Mouse (Mus musculus): ENCODE measurements around the gene Spock2. TPM values are rescaled to one million over a fixed set of nuclear protein-coding genes. Genes with fewer than 3 reads are reported as not detected.

The Spock2 gene
- 11.0 and 11.6 TPM in 2 replicates for polyA plus RNA-seq (2015; fragmentation: Nextera tagmentation; extraction: Ambion mirVana)

GRCm38 (mm10) chr10:60106146-60106530 lies at the start of gene Spock2:
Gene Spock2 (plus strand): TSS chr10:60106219.
- peak within 1 kb of the TSS; percentile 55 for H3K9ac ChIP-seq
- peaks cover 43% of the 10 kb centered on the region for H3K27me3 ChIP-seq
- H3K4me2 ChIP-seq: peak within 1 kb of the TSS; percentile 99
- H3K27ac ChIP-seq: peak within 1 kb of the TSS; percentile 51; the same call in 1 of the 2 replicates
- peak; percentile 44; the same call in 1 of the 2 replicates for ATAC-seq (ENCODE audit: insufficient number of reproducible peaks, low FRiP score, low TSS enrichment, low read depth)
- no peaks in the 10 kb centered on the region for H3K9me3 ChIP-seq
- H3K4me1 ChIP-seq: peaks cover 38% of the 10 kb centered on the region
- under 1% methylated on average over 22 of the region's 22 CpGs for WGBS
- H3K36me3 ChIP-seq: no peaks in the 10 kb centered on the region
- H3K4me3 ChIP-seq: peak within 1 kb of the TSS; percentile 60

GRCm38 (mm10) chr10:60062173-60062572 lies 43.8 kb upstream of the Spock2 start:
- Histone ChIP-seq H3K9me3 (0 out of 2 replicates have a peak, but pooled peaks cover 4% of the 10 kb centered on the region), H3K9ac (no peak overlapping the region), H3K4me2 (no peak overlapping the region), H3K27ac (no peak overlapping the region), H3K27me3 (no peaks in the 10 kb centered on the region), H3K4me3 (no peak overlapping the region), H3K4me1 (no peaks in the 10 kb centered on the region), H3K36me3 (peaks cover 27% of the 10 kb centered on the region)
- no peak for ATAC-seq (ENCODE audit: insufficient number of reproducible peaks, low FRiP score, low TSS enrichment, low read depth)
- WGBS: 89% methylated on average over 5 of the region's 5 CpGs

- peaks cover 21% of the 10 kb centered on the region for H3K36me3 ChIP-seq
- ATAC-seq (ENCODE audit: insufficient number of reproducible peaks, low FRiP score, low TSS enrichment, low read depth): no peak
- no peak overlapping the region for H3K9ac ChIP-seq
- WGBS: 40% methylated on average over 5 of the region's 5 CpGs
- H3K9me3 ChIP-seq: no peaks in the 10 kb centered on the region
- no peaks in the 10 kb centered on the region for H3K4me1 ChIP-seq
- no peak overlapping the region for H3K4me3 ChIP-seq
- H3K4me2 ChIP-seq: no peak overlapping the region
- H3K27me3 ChIP-seq: no peaks in the 10 kb centered on the region
- H3K27ac ChIP-seq: no peak overlapping the region
Observed at GRCm38 (mm10) chr10:60062931-60063330, 43.1 kb upstream of the Spock2 start.

- no peak overlapping the region for H3K9ac ChIP-seq
- H3K9me3 ChIP-seq: no peaks in the 10 kb centered on the region
- H3K27me3 ChIP-seq: no peaks in the 10 kb centered on the region
- no peak for ATAC-seq (ENCODE audit: insufficient number of reproducible peaks, low FRiP score, low TSS enrichment, low read depth)
- H3K4me2 ChIP-seq: no peak overlapping the region
- 0 out of 2 replicates have a peak, but pooled peaks cover 8% of the 10 kb centered on the region for H3K4me1 ChIP-seq
- WGBS: 70% methylated on average over 3 of the region's 3 CpGs
- no peak overlapping the region for H3K27ac ChIP-seq
- H3K4me3 ChIP-seq: no peak overlapping the region
- H3K36me3 ChIP-seq: peaks cover 21% of the 10 kb centered on the region; the same call in 1 of the 2 replicates
Observed at GRCm38 (mm10) chr10:60066524-60066923, 39.5 kb upstream of the Spock2 start.

GRCm38 (mm10) chr10:60075159-60075558 lies 30.9 kb upstream of the Spock2 start:
- Histone ChIP-seq H3K9me3 (no peaks in the 10 kb centered on the region), H3K36me3 (no peaks in the 10 kb centered on the region), H3K27ac (no peak overlapping the region), H3K4me1 (peaks cover 17% of the 10 kb centered on the region), H3K4me2 (no peak overlapping the region), H3K4me3 (no peak overlapping the region), H3K27me3 (no peaks in the 10 kb centered on the region), H3K9ac (no peak overlapping the region)
- 80% methylated on average over 1 of the region's 1 CpGs for WGBS
- ATAC-seq (ENCODE audit: insufficient number of reproducible peaks, low FRiP score, low TSS enrichment, low read depth): no peak

DNA sequence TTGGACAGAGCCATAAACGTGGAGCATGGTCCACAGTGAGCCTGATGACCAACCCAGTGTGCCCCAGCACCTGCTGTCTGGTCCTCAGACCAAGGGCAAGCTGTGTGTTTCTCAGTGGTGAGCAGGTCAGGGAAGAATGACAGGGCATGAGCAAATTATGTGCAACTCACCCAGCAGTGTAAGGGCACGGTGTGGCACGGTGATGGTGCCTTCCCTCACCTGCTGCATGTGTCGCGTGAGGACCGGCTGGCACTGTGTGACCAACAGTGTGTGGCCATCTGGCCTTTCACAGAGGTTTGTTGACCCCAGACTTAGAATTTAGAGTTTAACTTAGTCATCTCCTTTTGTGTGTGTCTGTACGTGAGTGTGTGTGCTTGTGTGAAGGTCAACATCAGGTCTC lies 28.8 kb upstream of the Spock2 start:
- Histone ChIP-seq H3K4me2 (no peak overlapping the region), H3K36me3 (no peaks in the 10 kb centered on the region), H3K4me1 (peaks cover 36% of the 10 kb centered on the region), H3K4me3 (no peak overlapping the region), H3K9me3 (no peaks in the 10 kb centered on the region), H3K27me3 (no peaks in the 10 kb centered on the region), H3K27ac (no peak overlapping the region), H3K9ac (no peak overlapping the region)
- WGBS: 91% methylated on average over 7 of the region's 7 CpGs
- no peak for ATAC-seq (ENCODE audit: insufficient number of reproducible peaks, low FRiP score, low TSS enrichment, low read depth)

GRCm38 (mm10) chr10:60077736-60078560 lies 28.1 kb upstream of the Spock2 start:
- 48% methylated on average over 18 of the region's 18 CpGs for WGBS
- no peak overlapping the region for H3K27ac ChIP-seq
- ATAC-seq (ENCODE audit: insufficient number of reproducible peaks, low FRiP score, low TSS enrichment, low read depth): no peak

DNA sequence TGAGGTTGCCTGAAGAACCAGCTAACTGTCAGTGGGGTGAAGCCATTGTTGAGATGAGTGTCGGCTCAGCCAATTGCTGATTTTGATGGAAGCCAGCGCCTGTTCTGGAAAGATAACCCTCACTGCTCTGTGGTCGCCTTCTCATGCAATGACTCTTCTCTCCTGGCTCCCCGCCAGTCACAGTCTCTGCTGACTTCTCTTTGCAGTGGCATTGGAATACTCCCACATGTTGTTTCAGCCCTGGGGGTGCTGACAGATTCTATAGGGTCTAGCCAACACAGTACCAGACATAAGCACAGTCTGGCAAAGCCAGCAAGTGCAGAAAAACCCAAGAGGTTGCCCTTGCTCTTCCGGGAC lies 27.5 kb upstream of the Spock2 start:
- Histone ChIP-seq H3K4me3 (no peak overlapping the region), H3K4me1 (peaks cover 36% of the 10 kb centered on the region), H3K27ac (no peak overlapping the region), H3K9ac (no peak overlapping the region), H3K4me2 (no peak overlapping the region), H3K9me3 (no peaks in the 10 kb centered on the region), H3K36me3 (no peaks in the 10 kb centered on the region), H3K27me3 (no peaks in the 10 kb centered on the region)
- WGBS: 46% methylated on average over 5 of the region's 5 CpGs
- ATAC-seq (ENCODE audit: insufficient number of reproducible peaks, low FRiP score, low TSS enrichment, low read depth): no peak

More at GRCm38 (mm10) chr10:60077736-60078560, 28.1 kb upstream of the Spock2 start:
- Histone ChIP-seq H3K4me2 (no peak overlapping the region), H3K9me3 (no peaks in the 10 kb centered on the region), H3K4me1 (peaks cover 36% of the 10 kb centered on the region), H3K9ac (no peak overlapping the region), H3K36me3 (no peaks in the 10 kb centered on the region), H3K27me3 (no peaks in the 10 kb centered on the region), H3K4me3 (no peak overlapping the region)

- Histone ChIP-seq H3K27me3 (no peaks in the 10 kb centered on the region), H3K36me3 (no peaks in the 10 kb centered on the region), H3K9me3 (no peaks in the 10 kb centered on the region), H3K27ac (peak overlapping the region; percentile 52), H3K4me2 (no peak overlapping the region), H3K4me1 (peaks cover 36% of the 10 kb centered on the region), H3K4me3 (no peak overlapping the region), H3K9ac (no peak overlapping the region)
- ATAC-seq (ENCODE audit: insufficient number of reproducible peaks, low FRiP score, low TSS enrichment, low read depth): no peak
- 73% methylated on average over 3 of the region's 3 CpGs for WGBS
Observed at GRCm38 (mm10) chr10:60080171-60080570, 25.8 kb upstream of the Spock2 start.

DNA sequence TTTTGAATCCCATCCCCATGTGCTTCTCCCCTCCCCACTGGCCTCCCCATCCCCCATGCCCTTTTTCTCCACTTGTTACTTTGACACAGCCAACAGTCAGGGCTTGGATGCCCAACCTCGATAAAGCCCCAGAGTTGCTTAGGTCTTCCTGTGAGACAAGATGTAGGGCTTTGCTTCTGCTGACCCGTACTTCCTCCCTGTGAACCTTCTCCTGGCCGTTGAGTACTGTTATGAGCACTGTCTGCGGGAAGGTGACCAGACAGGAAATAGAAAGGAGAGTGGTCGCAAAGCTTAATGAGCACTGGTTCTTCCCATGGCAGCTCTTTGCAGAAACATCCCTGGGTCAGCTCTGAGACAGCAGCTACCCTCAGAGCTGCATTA lies 25.4 kb upstream of the Spock2 start:
- H3K4me1 ChIP-seq: peaks cover 36% of the 10 kb centered on the region
- ATAC-seq (ENCODE audit: insufficient number of reproducible peaks, low FRiP score, low TSS enrichment, low read depth): no peak
- H3K9ac ChIP-seq: no peak overlapping the region
- H3K9me3 ChIP-seq: no peaks in the 10 kb centered on the region
- H3K27ac ChIP-seq: peak overlapping the region; percentile 52
- H3K4me3 ChIP-seq: no peak overlapping the region
- H3K27me3 ChIP-seq: no peaks in the 10 kb centered on the region
- no peaks in the 10 kb centered on the region for H3K36me3 ChIP-seq
- WGBS: 24% methylated on average over 5 of the region's 5 CpGs
- no peak overlapping the region for H3K4me2 ChIP-seq

- H3K4me2 ChIP-seq: no peak overlapping the region
- peak overlapping the region; percentile 52 for H3K27ac ChIP-seq
- 0 out of 2 replicates have a peak, but pooled peaks have one; percentile 2 for ATAC-seq (ENCODE audit: insufficient number of reproducible peaks, low FRiP score, low TSS enrichment, low read depth)
- H3K4me1 ChIP-seq: peaks cover 39% of the 10 kb centered on the region
- H3K9ac ChIP-seq: no peak overlapping the region
- WGBS: 28% methylated on average over 21 of the region's 21 CpGs
- no peak overlapping the region for H3K4me3 ChIP-seq
- no peaks in the 10 kb centered on the region for H3K9me3 ChIP-seq
- H3K27me3 ChIP-seq: no peaks in the 10 kb centered on the region
- H3K36me3 ChIP-seq: no peaks in the 10 kb centered on the region
Observed at GRCm38 (mm10) chr10:60080982-60081825, 24.8 kb upstream of the Spock2 start.

- Histone ChIP-seq H3K9me3 (no peaks in the 10 kb centered on the region), H3K36me3 (no peaks in the 10 kb centered on the region), H3K4me1 (peaks cover 39% of the 10 kb centered on the region), H3K4me3 (no peak overlapping the region), H3K27me3 (no peaks in the 10 kb centered on the region), H3K27ac (peak overlapping the region; percentile 52), H3K4me2 (no peak overlapping the region), H3K9ac (no peak overlapping the region)
- ATAC-seq (ENCODE audit: insufficient number of reproducible peaks, low FRiP score, low TSS enrichment, low read depth): peak; percentile 78
- WGBS: 45% methylated on average over 5 of the region's 5 CpGs
Observed at GRCm38 (mm10) chr10:60081905-60082304, 24.1 kb upstream of the Spock2 start.
